Mouse (Mus musculus): ENCODE data around the gene Sorcs2. TPM values are rescaled to one million over a fixed set of nuclear protein-coding genes. Genes with fewer than 3 reads are reported as not detected.

Sorcs2 gene
- total RNA-seq, 1 experiment from 2014 or later = 1.4 TPM

Other genes starting within 250 kb of the Sorcs2 start
- gene Psapl1, start 194.1 kb downstream of the Sorcs2 start, total RNA-seq (2017) = not detected in 3 replicates
- gene Grpel1, start 66.9 kb upstream of the Sorcs2 start, total RNA-seq (2017) = 36.3 to 52.1 TPM (median 47.5 TPM) in 3 replicates
- 9.1 to 25.8 TPM (median 15.7 TPM) in 3 replicates for gene Tada2b, start 86.1 kb upstream of the Sorcs2 start, total RNA-seq (2017)
- 0.49 to 0.64 TPM in 2 of 3 replicates, not detected in the other for gene Ccdc96, start 86.4 kb upstream of the Sorcs2 start, total RNA-seq (2017)
- 13.0 to 38.8 TPM (median 18.7 TPM) in 3 replicates for gene Tbc1d14, start 195.1 kb upstream of the Sorcs2 start, total RNA-seq (2017)

Data from monocyte, adult 5-6 weeks (primary cell).